Mouse (Mus musculus) heart, postnatal 4 days (tissue): ENCODE results near the gene Afap1. TPM values are rescaled to one million over a fixed set of nuclear protein-coding genes. Genes with fewer than 3 reads are reported as not detected.
A peak's percentile ranks its signal among the peaks of the same experiment; 100 is the strongest.

Source experiments
- DNase-seq: peaks from one replicate; pipeline ENCODE4 v3.0.0; 2021
- total RNA-seq, 2 experiments: library from RNA; stranded (reverse); gene quantifications; 2 replicates each; pipeline ENCODE4 v1.2.3; 2021

Gene Afap1
- total RNA-seq, 2 experiments from 2014 or later: 45.2 to 45.9 TPM

DNA sequence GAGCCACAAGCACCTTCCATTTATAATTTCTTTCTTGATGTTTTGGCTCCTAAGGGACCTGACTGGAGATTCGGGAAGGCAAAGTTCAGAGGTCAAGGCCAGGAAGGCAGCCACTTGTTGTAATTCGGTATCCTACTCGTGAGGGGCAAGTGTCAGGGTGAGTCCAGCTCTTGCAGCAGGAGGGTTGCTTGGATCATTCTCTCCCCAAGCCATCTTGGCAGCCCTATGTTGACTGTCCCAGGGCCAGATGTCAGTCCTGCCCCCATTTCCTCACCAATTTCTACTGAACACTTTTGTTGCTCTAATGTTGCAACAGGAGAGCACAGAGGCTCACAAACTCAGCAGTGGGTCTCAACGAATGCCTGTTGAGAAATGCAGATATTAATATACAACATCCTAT, 5.0 kb downstream of the Afap1 start:
- no peak for DNase-seq

DNA sequence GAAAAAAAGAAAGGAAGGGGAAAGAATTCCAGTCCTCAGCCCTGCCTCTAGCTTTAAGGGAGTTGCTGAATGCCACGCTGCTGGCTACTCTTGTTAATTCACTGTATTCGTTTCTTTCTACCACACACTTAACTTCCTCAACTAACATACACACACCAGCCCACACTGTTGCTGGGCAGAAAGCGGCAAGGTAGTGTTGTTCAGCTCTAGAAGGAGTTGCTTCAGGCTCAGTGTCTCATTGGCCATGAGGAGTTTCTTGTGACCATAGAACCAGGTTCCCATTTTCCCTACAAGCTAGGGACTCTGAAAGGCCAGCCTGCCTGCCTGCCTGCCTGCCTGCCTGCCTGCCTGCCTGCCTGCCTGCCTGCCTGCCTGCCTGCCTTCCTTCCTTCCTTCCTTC, 5.9 kb downstream of the Afap1 start:
- DNase-seq: no peak

DNA sequence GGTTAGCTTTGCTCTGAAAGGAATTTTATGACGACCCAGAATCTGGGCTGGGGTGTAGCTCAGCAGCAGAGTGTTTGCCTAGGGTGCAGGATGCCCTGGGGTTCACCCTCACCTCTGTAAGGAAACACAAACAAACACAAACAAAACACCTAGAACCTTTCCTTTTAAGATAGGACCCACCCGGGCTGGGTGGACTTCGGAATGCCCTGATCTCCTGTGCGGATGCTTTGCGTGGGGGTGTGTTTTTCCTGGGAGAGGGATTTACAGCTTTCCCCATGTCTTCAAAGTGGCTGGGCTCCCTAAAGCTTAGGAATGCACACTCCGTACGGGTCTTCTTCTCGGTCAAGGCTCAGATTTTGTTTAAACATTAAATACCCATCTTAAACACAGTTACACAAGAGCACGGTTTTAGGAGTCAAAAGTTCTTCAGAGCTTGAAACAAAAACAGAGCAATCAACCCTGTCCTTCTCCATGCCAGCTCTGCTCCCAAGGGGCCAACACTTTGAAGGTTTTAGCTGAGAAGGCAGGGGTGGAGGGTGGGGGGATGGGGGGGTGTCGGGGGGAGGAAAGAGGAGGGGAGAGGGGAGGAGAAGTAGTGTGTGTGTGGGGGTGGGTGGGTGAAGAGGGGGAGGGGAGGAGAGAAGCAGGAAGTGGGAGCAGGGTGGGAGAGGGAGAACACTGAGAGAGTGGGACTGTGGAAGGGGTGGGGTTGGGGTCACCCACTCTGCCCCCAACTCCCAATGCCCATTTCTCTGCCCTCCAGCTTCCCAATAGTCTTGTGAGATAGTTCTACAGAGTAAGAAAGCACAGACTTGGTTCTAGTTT, 7.5 kb downstream of the Afap1 start:
- DNase-seq: no peak

DNA sequence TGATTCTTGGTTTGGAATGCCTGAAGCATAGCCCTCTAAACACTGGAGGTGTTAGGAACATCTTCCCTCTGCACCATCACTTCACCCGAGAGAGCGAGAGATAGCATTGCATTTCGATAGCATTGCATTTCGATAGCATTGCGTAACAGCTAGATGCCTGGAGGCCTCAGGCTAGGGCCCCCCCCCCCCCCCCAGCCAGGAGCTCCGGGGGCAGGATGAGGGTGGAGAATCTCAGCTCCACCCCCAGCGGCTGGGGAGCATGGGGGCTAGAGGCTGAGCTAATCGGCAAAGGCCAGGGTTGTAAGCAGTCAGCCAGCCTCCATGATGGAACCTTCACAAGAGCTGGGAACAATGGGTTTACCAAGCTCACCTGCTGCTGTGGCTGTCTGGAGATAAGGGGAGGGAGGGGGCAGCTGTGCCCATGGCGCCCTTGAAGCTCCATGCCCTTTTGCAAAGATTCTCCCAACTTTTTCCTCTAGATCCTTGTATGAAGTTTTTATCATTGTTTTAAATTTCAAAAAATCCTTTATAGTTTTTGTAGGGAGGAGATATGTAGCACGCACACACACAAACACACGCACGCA, 8.2 kb downstream of the Afap1 start:
- no peak for DNase-seq

DNA sequence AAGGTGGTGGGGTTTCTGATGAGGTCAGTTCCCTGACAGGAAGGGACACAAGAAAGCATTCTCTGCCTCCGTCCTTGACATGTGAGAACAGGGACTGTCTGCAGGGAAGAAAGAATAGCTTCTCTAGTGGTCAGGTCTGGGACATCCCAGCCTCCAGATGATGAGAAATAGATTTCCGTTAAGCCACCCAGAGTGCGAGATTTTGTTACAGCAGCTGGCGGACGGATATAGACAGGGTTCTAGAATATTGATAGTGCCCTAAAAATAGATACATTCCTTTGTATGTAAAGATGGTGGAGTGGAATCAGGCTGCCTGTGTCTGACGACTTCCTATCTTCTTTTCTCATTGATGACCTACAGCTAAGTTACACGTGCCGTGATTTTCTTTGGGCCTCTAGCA, 10.3 kb downstream of the Afap1 start:
- no peak for DNase-seq

DNA sequence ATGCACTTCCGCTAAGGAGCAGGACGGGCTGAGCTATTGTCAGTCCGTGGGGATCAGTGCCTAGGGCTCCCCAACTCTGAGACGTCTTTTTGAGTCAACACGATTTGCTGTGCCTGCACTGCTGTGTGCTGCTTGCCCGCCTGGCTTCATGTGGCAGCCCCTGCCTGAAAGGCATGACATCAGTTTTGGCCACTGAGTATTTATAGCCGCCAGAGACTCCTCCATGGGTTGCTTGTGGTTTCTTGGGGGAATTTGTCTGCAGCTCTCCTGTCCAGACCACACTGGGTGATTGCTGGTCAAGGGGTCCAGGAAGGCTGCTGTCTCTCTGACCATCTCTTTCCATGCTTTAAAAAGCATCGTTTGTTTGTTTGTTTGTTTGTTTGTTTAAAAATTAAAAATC, 12.2 kb downstream of the Afap1 start:
- DNase-seq: no peak

DNA sequence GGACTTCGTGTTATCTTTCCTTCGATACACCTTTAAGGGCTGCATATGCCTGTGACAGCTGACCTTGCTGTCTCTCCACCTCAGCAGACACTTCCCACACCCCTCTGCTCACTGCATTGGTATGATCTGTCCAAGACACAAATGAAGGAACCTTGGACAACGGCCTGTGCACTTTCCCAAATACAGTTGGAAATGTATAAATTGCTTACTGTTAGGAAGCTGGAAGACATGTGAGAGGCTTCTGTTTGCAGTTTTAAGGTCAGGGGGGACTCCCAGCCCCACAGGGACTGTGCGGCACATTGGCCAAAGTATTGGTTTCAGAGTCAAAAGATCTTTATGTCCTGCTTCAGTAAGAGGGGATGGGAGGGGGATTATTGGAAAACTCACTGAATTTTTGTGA, 14.0 kb downstream of the Afap1 start:
- no peak for DNase-seq

DNA sequence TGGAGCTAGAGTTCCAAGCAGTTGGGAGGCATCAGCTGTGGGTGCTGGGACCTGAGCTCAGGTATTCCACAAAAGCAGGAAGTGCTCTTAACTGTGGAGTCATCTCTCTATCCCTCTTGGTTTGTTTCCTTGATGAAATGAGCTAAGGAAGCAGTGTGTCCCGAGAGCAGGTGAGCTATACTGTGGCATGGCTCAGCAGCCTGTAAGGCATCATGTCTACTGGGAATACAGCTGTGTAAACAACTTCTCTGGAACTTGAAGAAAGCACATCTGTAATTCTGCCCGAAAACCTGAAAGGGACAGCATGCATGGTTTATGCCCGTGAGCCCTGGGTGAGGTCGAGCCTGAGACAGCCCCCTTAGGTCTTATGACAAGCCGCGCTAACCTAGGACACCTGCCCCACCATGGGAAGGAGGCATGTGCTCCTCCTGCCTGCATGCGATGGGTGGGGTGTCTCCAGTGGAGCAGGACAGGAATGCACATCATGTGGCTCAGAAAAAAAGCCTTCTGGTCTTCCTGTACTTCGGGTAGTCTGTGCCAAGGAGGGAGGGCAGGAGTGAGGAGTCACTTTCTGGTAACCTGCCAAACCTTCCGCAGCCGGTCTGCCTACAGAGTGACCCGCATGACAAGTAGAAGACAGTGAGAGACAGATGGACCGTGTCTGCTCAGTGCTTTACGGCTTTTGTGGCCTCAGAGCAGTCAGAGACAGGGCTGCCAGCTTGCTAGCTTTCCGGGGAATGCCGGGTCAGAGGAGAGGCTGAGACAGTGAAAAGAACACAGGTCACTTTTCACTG, 14.7 kb downstream of the Afap1 start:
- peak; percentile 81 for DNase-seq

DNA sequence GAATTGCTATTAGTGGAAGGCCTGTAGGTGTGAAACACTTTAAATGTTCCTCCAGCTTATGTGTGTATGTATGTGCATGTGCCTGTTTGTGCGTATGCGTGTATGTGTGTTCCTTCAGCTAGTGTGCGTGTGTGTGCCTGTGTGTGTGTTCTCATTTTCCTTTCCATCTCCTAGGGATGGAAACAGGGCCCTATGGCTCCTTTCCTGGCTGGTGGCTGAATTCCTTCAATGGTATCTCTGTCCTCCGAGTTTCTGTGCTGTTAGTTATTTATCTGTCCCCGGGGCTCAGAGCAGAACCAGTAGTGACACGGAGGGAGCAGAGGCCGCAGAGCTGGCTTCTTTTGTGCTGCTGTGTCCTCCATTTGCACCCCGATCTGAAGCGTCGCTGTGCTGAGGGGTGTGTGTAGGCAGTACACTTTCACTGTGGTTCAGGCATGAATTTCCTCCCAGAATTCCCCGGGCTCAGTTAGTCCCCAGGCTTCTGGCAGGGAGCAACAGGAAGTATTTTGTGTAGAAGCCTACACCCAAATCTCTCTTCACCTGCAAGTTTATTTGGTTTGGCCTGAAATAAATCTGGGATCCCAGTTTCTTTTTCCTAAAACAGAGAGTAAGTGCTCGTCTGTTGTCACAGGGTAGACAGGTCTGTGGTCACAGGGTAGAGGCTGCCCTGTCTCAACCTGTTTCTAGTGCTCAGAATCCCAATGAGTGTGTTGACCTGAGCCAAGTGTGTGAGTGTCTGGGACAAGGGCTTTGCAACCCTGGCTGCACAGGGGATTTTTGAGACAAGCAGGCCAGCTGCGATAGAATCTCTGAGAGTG, 15.7 kb downstream of the Afap1 start:
- DNase-seq: no peak

DNA sequence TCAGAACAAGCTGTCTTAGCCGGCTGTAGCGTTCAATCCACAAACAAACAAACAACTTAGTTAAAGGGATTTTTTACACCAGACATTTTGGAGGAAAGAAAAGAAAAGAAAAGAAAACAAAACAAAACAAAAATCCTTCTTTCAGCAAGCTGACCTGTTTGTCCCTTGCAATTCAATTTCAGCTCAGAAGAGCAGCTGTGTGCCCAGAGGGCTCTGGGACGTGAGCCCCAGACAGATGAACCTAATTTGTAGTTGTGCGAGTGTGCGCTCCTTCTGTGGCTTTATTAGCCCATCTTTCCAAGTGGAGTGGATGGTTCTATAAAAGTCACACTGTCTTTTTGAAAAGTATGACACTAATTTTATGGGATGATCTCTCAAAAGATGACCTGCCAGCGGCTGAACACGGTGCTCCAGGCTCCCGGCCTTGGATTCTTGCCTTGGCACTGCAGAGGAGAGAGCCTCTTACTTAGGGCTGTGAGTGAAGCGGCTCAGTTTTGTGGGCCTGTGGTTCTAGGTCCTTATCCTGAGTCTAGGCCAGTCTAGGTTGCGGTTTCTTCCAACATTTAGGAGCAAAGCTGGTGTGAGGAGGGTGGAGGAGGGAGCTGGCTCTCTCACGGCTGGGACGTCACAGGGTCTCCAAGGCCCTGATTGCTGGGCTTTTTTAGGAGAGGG, 22.6 kb downstream of the Afap1 start:
- DNase-seq: no peak

DNA sequence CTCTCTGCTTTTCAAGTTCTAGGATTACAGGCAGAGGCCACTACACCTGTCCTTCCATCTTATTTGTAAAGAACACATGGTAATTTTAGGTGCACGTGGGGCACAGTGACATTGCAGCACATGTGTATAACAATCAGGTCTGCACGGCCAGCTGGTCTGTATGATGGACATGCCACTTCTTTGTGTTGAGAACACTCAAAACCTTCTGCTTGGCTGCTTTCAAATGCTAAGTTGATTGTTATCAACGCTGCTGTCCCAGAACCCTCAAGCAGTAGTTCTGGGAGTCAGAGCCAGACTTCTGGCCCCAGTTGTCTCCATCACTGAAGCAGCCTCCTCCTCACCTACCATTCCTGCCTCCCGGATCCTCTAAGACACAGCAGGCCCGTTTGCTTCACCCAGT, 23.5 kb downstream of the Afap1 start:
- DNase-seq: no peak

DNA sequence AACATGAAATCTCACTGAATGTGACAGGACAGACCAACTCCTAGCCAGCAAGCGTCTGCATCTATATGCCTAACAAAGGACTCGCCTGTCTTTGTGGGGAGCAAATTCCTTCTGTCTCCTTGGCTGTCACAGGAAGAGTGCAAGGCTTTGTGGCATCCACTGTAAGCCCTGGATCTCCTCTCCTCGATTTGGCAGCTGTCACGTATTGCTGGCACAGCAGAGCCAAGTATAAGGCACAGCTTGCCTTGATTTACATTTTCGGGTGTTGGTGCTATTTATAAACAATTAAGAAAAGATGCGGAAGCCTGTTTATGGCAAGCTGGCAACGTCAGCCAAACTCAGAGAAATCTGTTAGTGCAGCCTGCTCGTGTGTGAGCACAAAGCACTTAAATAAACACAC, 25.3 kb downstream of the Afap1 start:
- DNase-seq: no peak

DNA sequence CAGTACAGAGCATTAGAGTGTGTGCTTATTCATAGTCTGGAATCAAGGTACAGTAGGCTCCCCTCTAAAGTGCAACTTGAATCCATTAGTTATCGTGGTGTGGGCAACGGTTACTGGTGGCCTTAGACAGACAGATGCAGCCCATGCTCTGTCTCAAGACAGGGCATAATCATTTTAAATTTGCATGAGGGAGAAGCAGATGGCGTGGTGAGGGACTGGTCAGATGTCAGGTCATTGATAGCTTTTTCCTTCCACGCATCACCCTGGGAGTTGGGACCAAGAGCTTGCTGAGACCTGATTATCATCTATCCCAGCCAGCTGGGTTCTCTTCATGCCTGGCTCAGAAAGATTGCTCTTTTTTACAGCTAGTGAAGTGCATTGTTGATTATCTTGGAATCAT, 27.0 kb downstream of the Afap1 start:
- DNase-seq: no peak

DNA sequence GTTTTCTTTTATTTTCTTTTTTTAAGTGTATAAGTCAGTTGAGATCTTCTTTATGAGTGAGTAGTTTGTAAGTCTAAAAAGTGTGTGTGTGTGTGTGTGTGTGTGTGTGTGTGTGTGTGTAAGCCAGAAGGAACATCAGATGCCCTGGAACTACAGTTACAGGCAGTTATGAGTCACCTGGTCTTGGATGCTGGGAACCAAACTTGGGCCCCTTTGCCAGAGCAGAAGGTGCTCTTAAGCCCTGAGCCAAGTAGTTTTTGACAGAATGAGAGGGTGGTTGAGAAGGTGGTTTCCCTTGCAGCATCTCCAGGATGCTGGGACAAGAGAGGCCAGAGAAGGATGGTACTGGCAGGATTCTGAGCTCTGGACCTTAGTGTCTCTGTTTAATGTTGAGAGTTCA, 27.4 kb downstream of the Afap1 start:
- no peak for DNase-seq

DNA sequence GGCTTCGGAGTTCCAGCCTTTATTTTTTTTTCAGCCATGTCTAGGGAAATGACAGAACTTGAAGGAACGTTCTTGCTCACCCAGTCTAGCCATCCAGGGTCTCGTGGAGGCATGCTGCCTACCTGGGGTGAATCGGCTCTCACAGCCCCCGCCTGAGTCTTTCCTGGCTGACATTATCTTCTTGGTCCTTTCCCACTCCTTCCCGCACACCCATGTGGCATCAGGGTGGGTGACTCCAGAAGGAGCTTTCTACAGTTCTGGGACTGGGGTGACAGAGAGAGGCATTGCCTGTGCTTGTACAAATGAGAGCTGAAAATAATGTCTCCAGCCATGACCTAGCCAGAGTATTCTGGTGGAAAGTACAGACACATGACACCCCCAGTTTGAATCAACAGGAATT, 28.0 kb downstream of the Afap1 start:
- DNase-seq: no peak

DNA sequence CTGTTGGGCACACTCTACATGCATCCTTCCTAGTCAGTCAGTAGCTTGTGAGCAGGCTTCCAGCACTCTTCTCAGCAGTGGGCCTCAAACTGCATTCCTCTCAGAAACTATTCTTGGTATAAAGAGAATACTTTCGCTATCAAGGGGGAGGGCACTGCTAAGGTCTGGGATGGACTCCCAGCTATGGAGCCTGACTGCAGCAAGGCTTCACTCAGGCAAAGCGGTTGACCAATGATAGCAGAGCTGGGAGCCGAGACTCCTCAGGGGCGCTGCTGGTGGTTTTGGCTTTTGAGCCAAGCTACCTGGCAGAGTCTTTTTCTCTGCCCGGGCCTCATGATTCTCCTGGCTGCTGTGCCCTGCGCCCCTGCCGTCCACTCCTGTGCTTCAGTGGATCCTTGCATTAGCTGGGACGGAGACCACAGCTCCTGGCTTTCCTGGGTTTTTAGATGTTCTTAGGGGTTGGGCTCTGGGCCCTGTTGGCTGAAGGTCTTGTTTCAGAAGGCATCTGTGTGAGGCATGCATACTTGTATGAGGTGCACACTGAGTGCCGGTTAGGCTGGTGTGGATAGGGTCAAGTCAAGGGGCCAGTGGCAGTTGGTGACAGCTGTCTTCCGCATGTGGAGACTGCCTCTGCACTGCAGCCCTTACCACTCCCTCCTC, 28.6 kb downstream of the Afap1 start:
- DNase-seq: peak; percentile 75

DNA sequence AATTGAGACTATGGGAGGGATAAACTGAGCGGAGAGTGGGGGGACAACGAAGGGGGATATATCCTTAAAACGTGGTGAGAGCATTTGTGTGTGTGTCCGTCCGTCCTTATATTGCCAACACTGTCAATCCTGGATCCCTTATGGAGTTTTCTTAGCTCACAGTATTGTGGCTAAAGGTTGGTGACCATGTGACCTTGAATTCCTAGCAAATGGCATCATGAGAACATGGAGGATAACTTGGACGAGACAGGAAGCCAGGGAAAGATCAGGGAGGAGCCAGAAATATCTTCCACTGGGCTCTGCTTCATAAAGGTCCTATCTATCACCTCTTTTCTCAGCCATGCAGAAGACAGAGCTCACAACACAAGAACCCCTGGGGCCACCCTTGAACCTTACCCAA, 30.3 kb downstream of the Afap1 start:
- DNase-seq: no peak

DNA sequence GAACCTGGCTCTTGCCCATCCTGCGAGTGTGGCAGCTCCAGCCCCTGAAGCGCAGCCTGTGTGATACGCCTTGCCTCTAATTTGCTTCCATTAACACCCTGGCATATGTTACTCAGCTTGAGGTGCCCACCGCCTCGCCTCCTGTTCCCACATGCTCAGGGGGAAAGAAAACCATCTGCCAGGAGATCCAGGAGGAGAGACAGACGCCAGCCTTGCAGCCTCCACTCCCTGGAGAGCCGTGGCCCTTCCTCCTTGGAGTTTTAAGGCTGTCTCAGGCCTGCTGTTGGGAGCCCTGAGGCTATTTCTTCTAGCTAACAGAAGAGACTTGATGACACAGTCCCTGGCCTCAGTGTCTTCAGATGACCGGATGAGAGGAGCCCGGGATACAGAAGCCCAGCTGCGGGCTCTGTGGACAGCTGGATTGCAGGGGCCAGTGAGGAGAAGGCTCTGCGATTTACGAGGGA, 32.1 kb downstream of the Afap1 start:
- DNase-seq: peak; percentile 58

DNA sequence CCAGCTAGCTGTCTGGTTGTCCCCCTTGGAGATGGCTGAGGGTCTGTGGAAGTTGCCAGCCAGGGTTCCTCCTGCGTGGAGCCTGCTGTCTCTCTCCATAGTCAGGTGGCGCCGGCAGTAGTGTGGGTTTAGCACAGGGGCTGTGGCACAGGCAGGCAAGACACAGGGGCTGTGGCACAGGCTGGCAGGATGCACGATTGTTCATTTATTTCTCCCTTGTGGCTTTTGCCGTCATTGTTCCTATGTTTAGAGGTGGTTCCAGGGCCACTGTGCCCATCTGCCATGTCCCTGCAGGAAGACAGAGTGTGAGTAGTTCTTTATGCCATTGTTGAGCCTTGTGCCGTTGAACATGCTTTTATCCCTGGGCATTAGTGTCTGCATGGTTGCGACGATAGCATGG, 33.4 kb downstream of the Afap1 start:
- DNase-seq: no peak

DNA sequence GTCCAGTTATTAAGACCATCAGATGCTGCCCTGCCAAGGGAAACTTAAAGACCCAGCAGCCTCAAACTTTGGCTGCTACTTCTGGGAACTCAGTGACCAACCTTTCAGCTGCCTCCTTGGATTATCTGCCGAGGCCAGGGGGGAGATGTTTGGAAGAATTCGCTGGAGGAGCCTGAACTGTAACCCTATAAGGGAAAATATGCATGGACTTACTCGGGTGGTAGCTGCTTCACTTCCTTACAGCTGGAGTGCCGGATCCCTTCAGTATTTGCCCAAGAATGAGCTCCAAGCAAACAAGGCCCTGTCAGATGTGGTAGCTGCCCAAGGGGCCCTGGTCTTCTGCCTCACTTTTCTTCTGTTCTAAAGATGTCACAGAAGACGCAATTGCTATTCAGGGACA, 38.2 kb downstream of the Afap1 start:
- DNase-seq: no peak

DNA sequence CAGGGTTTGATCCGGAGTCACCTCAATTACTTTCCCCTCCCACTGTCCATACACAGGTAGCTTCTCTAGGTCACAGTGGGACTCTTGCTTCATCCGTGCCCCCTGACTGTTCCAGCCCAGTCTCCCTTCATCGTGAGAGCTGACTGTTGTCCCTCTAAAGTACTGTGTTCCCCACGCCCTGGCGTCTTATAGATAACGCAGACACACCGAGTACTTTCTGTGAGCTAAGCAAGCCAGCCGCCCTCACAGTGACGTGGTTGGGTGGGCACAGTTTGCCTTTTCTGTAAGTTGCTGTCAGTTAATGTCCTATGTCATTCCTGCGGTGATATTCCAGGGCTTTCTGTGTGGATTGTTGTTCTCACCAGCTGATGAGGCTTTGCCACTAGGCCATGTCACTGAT, 39.9 kb downstream of the Afap1 start:
- DNase-seq: no peak

DNA sequence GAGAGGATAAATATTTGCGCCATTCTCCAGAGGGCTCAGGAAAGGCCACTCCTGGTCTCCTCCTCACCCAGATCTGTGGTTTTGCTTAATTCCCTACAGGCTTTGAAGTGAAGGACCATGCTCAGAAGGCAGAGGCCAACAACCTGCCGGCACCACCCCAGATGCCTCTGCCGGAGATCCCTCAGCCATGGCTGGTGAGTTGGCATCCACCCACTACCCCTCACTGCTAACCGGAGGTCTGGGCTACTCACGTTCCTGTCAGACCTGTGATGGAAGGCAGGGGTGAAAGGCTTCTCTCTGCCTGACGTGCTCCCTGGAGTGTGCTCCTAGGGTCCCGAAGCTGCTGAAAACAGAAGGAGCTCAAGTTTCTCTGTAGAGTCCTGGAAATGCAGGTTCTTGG, 42.8 kb downstream of the Afap1 start:
- DNase-seq: peak; percentile 52
